Mouse (Mus musculus): ENCODE results near the gene Rpa1.
A peak's percentile ranks its signal among the peaks of the same experiment; 100 is the strongest.
"Not testable (repeated sequence)": the region's sequence is repeated elsewhere in the genome, so short reads cannot be mapped to it uniquely, and the experiment has no call there.

Rpa1 gene

GRCm38 (mm10) chr11:75323326-75323737, 24.8 kb downstream of the Rpa1 start:
- no peak for DNase-seq (ENCODE audit: low spot score in 2 of 2)

- no peak for DNase-seq (ENCODE audit: low spot score in 2 of 2)
These were observed 28.9 kb downstream of the Rpa1 start for GRCm38 (mm10) chr11:75319246-75319645.

GRCm38 (mm10) chr11:75318351-75319221, 29.5 kb downstream of the Rpa1 start:
- DNase-seq (ENCODE audit: low spot score in 2 of 2) = no peak

- DNase-seq (ENCODE audit: low spot score in 2 of 2) = no peak
These were observed 34.3 kb downstream of the Rpa1 start for GRCm38 (mm10) chr11:75313834-75314233.

GRCm38 (mm10) chr11:75311751-75312150, 36.4 kb downstream of the Rpa1 start:
- no peak for DNase-seq (ENCODE audit: low spot score in 2 of 2)

- no peak for DNase-seq (ENCODE audit: low spot score in 2 of 2)
These were observed 37.3 kb downstream of the Rpa1 start for GRCm38 (mm10) chr11:75310813-75311212.

- DNase-seq (ENCODE audit: low spot score in 2 of 2) = no peak
These were observed 39.5 kb downstream of the Rpa1 start for GRCm38 (mm10) chr11:75308650-75309049.

- DNase-seq (ENCODE audit: low spot score in 2 of 2) = no peak
These were observed 43.3 kb downstream of the Rpa1 start for GRCm38 (mm10) chr11:75304797-75305196.

GRCm38 (mm10) chr11:75300954-75301353, 47.2 kb downstream of the Rpa1 start:
- DNase-seq (ENCODE audit: low spot score in 2 of 2) = no peak

- no peak for DNase-seq (ENCODE audit: low spot score in 2 of 2)
These were observed 48.3 kb downstream of the Rpa1 start for GRCm38 (mm10) chr11:75299786-75300185.

- DNase-seq (ENCODE audit: low spot score in 2 of 2) = no peak
These were observed 49.6 kb downstream of the Rpa1 start for GRCm38 (mm10) chr11:75298491-75298890.

- DNase-seq (ENCODE audit: low spot score in 2 of 2) = no peak
These were observed 50.5 kb downstream of the Rpa1 start for GRCm38 (mm10) chr11:75297631-75298030.

- DNase-seq (ENCODE audit: low spot score in 2 of 2) = no peak
These were observed 51.6 kb downstream of the Rpa1 start for GRCm38 (mm10) chr11:75296406-75297005.

- DNase-seq (ENCODE audit: low spot score in 2 of 2) = not testable (repeated sequence)
These were observed 52.6 kb downstream of the Rpa1 start for GRCm38 (mm10) chr11:75295534-75295933.

- no peak for DNase-seq (ENCODE audit: low spot score in 2 of 2)
These were observed 53.3 kb downstream of the Rpa1 start for GRCm38 (mm10) chr11:75294862-75295261.

GRCm38 (mm10) chr11:75293852-75294361, 54.2 kb downstream of the Rpa1 start:
- peak in 1 of 2 experiments; percentile 59 for DNase-seq (ENCODE audit: low spot score in 2 of 2)

- DNase-seq (ENCODE audit: low spot score in 2 of 2) = peak; percentile 57 to 77
These were observed 55.8 kb downstream of the Rpa1 start for GRCm38 (mm10) chr11:75292281-75292680.

- peak; percentile 84 to 90 for DNase-seq (ENCODE audit: low spot score in 2 of 2)
These were observed 56.5 kb downstream of the Rpa1 start for GRCm38 (mm10) chr11:75291389-75292215.

- peak; percentile 94 to 95 for DNase-seq (ENCODE audit: low spot score in 2 of 2)
These were observed 57.4 kb downstream of the Rpa1 start for GRCm38 (mm10) chr11:75290566-75291271.

- no peak for DNase-seq (ENCODE audit: low spot score in 2 of 2)
These were observed 59.0 kb downstream of the Rpa1 start for GRCm38 (mm10) chr11:75289120-75289519.

GRCm38 (mm10) chr11:75288517-75288916, 59.6 kb downstream of the Rpa1 start:
- DNase-seq (ENCODE audit: low spot score in 2 of 2) = no peak
